Mouse (Mus musculus) embryonic facial prominence, embryonic 13.5 days (tissue): ENCODE data around the gene Nfya. TPM values are rescaled to one million over a fixed set of nuclear protein-coding genes. Genes with fewer than 3 reads are reported as not detected.

ENCODE experiments used
- ATAC-seq: fragments of 200-750 bp; cut with Nextera tagmentation; 2 replicates; pipeline ENCODE4 v1.8.0; 2017; ENCODE audit warnings: low read depth; ENCODE audit not compliant: insufficient number of reproducible peaks, insufficient read depth, low FRiP score, low TSS enrichment
- H3K27ac ChIP-seq: fragments of 300-500 bp; sonication (generic); 2 replicates; pipeline ENCODE4 v1.5.1; 2015; ENCODE audit warnings: moderate library complexity, mild to moderate bottlenecking, inconsistent platforms
- H3K27me3 ChIP-seq: fragments of 300-500 bp; sonication (generic); 2 replicates; pipeline ENCODE4 v1.6.1; 2015; ENCODE audit warnings: mild to moderate bottlenecking, inconsistent platforms
- H3K36me3 ChIP-seq: fragments of 300-500 bp; sonication (generic); 2 replicates; pipeline ENCODE4 v1.6.1; 2015; ENCODE audit warnings: mild to moderate bottlenecking, inconsistent platforms
- H3K4me1 ChIP-seq: fragments of 300-500 bp; sonication (generic); 2 replicates; pipeline ENCODE4 v1.6.1; 2015; ENCODE audit warnings: inconsistent platforms
- H3K4me2 ChIP-seq: fragments of 300-500 bp; sonication (generic); 2 replicates; pipeline ENCODE4 v1.6.1; 2015; ENCODE audit warnings: moderate library complexity, mild to moderate bottlenecking, inconsistent platforms
- H3K4me3 ChIP-seq: fragments of 300-500 bp; sonication (generic); 2 replicates; pipeline ENCODE4 v1.5.1; 2015; ENCODE audit warnings: mild to moderate bottlenecking, inconsistent platforms
- H3K9ac ChIP-seq: fragments of 300-500 bp; sonication (generic); 2 replicates; pipeline ENCODE4 v1.6.1; 2015; ENCODE audit warnings: mild to moderate bottlenecking, inconsistent platforms
- H3K9me3 ChIP-seq: fragments of 300-500 bp; sonication (generic); 2 replicates; pipeline ENCODE4 v1.6.1; 2016; ENCODE audit warnings: inconsistent platforms
- WGBS: fragments of 180-500 bp; shearing (Covaris S2); methylation state at CpG from one replicate; pipeline ENCODE4 v1.1.7; 2015; ENCODE audit warnings: mixed read lengths; 5-methylcytosine and 5-hydroxymethylcytosine counted together
- polyA plus RNA-seq: library from polyadenylated mRNA; unstranded; fragments of >200 nt; fragmentation: Nextera tagmentation; extraction: Ambion mirVana; gene quantifications from 2 replicates; pipeline ENCODE4 v1.2.1, GENCODE M21; 2015

Gene Nfya
- polyA plus RNA-seq, 1 experiment from 2014 or later: 16.0 TPM

DNA sequence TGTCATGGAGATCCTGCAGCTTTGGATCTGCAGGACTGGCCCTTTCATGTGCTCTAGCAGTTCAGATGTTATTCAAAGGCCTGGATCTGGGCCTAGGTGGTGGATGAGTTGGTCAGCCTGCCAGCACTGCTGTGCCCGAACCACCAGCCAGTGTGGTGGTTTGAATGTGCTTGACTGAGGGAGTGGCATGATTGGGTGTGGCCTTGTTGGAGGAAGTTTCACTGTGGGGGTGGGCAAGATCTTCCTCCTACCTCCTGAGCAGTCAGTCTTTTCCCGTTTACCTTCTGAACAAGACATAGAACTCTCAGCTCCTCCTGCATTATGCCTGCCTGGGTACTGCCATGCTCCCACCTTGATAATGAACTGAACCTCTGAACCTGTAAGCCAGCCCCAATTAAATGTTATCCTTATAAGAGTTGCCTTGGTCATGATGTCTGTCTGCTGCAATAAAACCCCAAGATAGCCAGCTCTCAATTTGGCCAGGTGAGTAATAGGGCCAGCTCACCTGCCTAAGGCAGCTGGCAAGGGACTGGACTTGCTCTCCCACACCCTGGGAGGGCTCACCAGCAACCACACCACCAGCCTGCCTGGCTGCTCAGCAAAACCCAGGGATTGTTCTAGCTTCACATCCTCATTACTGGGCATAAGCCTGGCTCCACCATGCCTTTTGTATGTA lies 23.8 kb downstream of the Nfya start:
- no peak for ATAC-seq
- no peak overlapping the region for H3K4me3 ChIP-seq
- H3K36me3 ChIP-seq: peaks cover 54% of the 10 kb centered on the region
- no peak overlapping the region for H3K27ac ChIP-seq
- no peak overlapping the region for H3K9ac ChIP-seq
- H3K4me2 ChIP-seq: no peak overlapping the region
- no peaks in the 10 kb centered on the region for H3K9me3 ChIP-seq
- H3K27me3 ChIP-seq: no peaks in the 10 kb centered on the region
- 76% methylated on average over 2 of the region's 2 CpGs for WGBS
- no peaks in the 10 kb centered on the region for H3K4me1 ChIP-seq

DNA sequence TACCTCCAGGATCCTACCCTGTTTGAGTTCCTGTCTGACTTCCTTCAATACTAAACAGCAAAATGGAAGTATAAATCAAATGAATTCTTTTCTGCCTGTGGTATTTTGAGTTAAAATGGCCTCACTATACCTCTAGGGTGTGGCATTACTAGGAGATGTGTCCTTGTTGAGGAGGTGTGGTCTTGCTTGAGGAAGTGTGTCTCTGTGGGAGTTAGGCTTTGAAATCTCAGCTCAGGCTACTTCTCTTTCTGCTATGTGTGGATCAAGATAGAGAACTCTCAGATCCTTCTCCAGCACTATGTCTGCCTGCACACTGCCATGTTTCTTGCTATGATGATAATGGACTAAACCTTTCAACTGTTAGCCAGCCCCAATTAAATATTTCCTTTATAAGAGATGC lies 30.7 kb downstream of the Nfya start:
- no peak for ATAC-seq
- H3K36me3 ChIP-seq: no peaks in the 10 kb centered on the region

DNA sequence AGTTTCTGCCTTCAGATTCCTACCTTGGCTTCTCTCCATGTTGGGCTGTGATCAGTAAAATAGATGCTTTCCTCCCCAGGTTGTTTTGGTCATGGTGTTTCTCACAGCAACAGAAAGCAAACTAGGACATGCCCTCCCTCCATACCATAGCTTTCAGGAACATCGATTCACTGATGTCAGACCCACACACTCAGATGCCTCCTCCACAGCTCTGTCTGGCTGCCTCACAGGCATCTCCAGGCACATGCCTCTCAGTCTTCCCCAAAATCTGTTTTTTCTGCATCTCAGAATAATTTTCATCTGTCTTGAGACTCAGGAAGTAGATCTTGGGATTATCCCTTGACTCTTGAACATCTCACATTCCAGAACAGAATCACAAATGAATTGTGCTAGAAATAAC lies 33.6 kb downstream of the Nfya start:
- no peaks in the 10 kb centered on the region for H3K4me1 ChIP-seq
- H3K9me3 ChIP-seq: no peaks in the 10 kb centered on the region

More for the DNA sequence above, 30.7 kb downstream of the Nfya start:
- Histone ChIP-seq H3K4me1 (no peaks in the 10 kb centered on the region), H3K27me3 (no peaks in the 10 kb centered on the region), H3K4me3 (no peak overlapping the region), H3K9ac (no peak overlapping the region), H3K4me2 (no peak overlapping the region), H3K27ac (no peak overlapping the region), H3K9me3 (no peaks in the 10 kb centered on the region)

DNA sequence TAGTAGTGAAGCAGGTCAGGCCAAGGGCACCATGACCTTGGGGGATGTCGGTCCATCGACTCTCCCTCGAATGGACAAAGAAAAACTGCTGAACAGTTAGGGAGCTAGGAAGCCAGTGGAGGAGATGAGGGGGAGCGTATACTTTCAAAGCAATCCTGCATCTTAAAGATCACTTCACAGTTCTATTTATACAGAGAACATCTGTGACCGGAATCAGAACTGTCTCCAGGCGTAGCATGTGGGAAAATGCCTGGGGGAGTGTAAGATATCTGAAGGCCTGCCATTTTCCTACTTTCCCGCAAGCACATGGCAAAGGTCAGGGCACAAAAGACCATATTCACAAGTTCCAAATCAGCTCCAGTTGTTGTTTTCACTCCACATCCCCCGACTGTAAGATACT lies 36.7 kb downstream of the Nfya start:
- no peak for ATAC-seq
- Histone ChIP-seq H3K27me3 (no peaks in the 10 kb centered on the region), H3K4me2 (no peak overlapping the region), H3K36me3 (no peaks in the 10 kb centered on the region), H3K4me3 (no peak overlapping the region), H3K27ac (no peak overlapping the region), H3K4me1 (no peaks in the 10 kb centered on the region), H3K9me3 (no peaks in the 10 kb centered on the region), H3K9ac (no peak overlapping the region)
- WGBS: 47% methylated on average over 8 of the region's 8 CpGs

More for the DNA sequence above, 33.6 kb downstream of the Nfya start:
- no peaks in the 10 kb centered on the region for H3K27me3 ChIP-seq
- H3K4me3 ChIP-seq: no peak overlapping the region
- no peak overlapping the region for H3K4me2 ChIP-seq
- no peaks in the 10 kb centered on the region for H3K36me3 ChIP-seq
- ATAC-seq: no peak
- H3K27ac ChIP-seq: no peak overlapping the region
- H3K9ac ChIP-seq: no peak overlapping the region
- 85% methylated on average over 1 of the region's 1 CpGs for WGBS

DNA sequence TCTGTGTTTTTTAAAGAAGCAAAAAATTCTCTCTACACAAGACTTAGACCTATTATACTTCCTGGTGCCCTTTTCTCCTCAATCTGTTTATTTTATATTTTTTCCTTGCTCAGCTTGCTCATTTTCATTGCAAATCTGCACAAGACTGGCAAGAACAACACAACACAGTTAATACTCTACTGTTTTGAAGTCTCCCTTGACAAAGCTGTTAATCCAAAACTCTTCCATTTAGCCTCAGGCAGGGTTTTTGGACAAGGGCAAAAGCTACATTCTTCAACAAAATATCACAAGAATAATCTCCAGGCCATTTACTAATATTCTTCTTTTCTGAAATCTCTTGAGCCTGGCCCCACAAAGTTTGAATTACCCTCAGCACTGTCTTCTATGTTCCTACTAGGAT lies 38.1 kb downstream of the Nfya start:
- Histone ChIP-seq H3K4me1 (no peaks in the 10 kb centered on the region), H3K9me3 (no peaks in the 10 kb centered on the region), H3K27me3 (no peaks in the 10 kb centered on the region), H3K4me2 (no peak overlapping the region), H3K9ac (no peak overlapping the region), H3K36me3 (no peaks in the 10 kb centered on the region), H3K27ac (no peak overlapping the region), H3K4me3 (no peak overlapping the region)
- no peak for ATAC-seq

DNA sequence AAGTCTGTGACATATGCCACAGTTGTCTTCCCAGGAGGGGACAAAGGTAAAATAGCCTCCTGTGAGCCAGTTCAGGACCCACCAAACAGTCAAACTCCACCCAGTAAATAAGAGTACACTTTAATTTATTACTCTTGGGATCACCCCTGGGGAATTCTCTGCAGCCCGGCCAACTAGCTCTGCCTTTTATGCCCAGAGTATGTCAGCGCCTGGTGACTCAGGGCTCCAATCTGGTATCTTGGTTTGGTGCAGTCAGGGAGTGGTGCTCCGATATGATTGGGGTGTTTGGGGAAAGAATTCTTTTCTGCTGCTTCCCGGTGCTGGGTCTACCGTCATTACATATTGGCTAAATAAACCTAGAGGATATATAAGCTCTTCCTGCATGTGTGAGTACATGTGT lies 42.9 kb downstream of the Nfya start:
- 86% methylated on average over 5 of the region's 5 CpGs for WGBS
- no peak overlapping the region for H3K4me2 ChIP-seq
- H3K4me3 ChIP-seq: no peak overlapping the region
- H3K9me3 ChIP-seq: no peaks in the 10 kb centered on the region
- no peaks in the 10 kb centered on the region for H3K36me3 ChIP-seq
- H3K27me3 ChIP-seq: no peaks in the 10 kb centered on the region
- H3K27ac ChIP-seq: no peak overlapping the region
- H3K4me1 ChIP-seq: no peaks in the 10 kb centered on the region
- ATAC-seq: no peak
- no peak overlapping the region for H3K9ac ChIP-seq

DNA sequence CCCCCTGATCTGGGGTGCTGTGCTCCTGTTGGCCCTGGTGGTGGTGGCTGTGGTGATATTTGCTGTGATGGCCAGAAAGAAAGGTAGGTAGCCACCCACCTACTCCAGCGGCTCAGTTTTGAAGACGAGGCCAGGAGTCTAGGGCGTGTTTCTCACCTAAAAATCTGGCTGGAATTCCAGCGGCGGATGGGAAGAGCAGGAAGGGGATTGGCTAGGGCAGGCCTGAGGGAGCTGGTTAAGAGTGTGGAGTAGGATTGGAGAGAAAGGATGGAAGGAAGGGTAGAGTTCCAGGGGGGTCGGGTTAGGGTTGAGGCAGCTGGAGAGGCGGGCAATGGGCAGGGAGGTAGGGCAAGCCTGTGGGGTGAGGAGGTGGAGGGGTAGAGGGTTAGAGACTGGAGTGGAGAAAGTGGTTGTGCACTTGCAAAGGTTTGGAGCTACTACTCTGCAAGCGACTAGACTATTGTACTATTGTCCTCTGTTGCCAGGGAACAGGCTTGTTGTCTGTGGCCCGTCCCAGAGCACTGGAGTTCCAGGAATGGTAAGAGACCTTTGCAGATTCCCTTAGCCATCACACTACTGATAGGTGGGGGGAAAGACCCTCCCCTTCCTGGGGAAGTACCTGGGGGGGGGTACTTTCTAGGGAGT lies 44.1 kb downstream of the Nfya start:
- WGBS: 79% methylated on average over 9 of the region's 9 CpGs
- no peaks in the 10 kb centered on the region for H3K27me3 ChIP-seq
- H3K9ac ChIP-seq: no peak overlapping the region
- no peak overlapping the region for H3K4me3 ChIP-seq
- no peak overlapping the region for H3K4me2 ChIP-seq
- H3K27ac ChIP-seq: no peak overlapping the region
- H3K4me1 ChIP-seq: no peaks in the 10 kb centered on the region
- H3K36me3 ChIP-seq: no peaks in the 10 kb centered on the region
- H3K9me3 ChIP-seq: no peaks in the 10 kb centered on the region
- no peak for ATAC-seq

DNA sequence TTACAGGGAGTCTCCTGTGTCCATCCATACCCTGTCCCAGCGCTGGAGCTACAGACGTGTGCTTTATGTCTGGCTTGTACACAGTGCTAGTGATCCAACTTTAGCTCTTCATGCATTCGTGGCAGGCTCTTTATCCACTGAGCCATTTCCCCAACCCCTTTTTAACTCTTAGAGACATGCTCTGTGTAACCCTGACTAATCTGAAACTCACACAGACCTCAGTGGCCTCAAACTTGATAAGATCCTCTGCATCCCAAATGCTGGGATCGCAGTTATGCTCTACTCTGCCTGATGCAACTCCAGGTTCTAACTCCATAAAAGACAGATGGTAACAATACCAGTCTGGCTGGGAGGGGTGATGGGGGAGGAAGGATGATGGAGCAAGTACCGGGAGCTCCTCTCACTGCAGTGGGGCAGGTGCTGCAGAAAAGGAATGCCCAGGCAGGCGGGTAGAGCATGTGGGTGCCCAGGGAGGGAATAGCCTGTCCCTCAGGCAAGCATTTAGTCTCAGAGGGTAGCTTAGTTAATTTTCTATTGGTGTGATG lies 46.2 kb downstream of the Nfya start:
- no peaks in the 10 kb centered on the region for H3K36me3 ChIP-seq
- no peak overlapping the region for H3K9ac ChIP-seq
- no peak overlapping the region for H3K27ac ChIP-seq
- no peaks in the 10 kb centered on the region for H3K9me3 ChIP-seq
- no peak overlapping the region for H3K4me2 ChIP-seq
- ATAC-seq: no peak
- WGBS: 63% methylated on average over 6 of the region's 6 CpGs
- no peak overlapping the region for H3K4me3 ChIP-seq
- H3K27me3 ChIP-seq: no peaks in the 10 kb centered on the region
- H3K4me1 ChIP-seq: no peaks in the 10 kb centered on the region

DNA sequence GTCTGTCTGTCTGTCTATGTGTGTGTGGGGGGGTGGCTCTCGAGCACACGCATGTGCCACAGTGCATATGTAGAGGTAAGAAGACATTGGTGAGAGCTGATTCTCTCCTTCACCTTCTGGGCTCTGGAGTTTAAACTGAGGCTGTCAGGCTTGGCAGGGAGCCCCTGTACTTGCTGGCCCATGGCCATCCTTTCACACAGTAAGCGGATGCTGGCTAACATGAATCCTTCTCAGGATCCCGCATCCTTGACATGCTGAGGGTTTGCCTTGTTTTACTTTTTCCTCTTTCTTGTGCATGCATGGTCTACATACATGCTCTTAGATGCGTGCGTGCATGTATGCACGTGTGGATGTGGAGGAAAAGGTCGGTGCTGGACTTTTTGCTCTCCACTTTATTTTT lies 46.7 kb downstream of the Nfya start:
- Histone ChIP-seq H3K27me3 (no peaks in the 10 kb centered on the region), H3K9me3 (no peaks in the 10 kb centered on the region), H3K27ac (no peak overlapping the region), H3K4me2 (no peak overlapping the region), H3K4me3 (no peak overlapping the region), H3K4me1 (no peaks in the 10 kb centered on the region), H3K9ac (no peak overlapping the region), H3K36me3 (no peaks in the 10 kb centered on the region)
- WGBS: 88% methylated on average over 8 of the region's 8 CpGs
- no peak for ATAC-seq

DNA sequence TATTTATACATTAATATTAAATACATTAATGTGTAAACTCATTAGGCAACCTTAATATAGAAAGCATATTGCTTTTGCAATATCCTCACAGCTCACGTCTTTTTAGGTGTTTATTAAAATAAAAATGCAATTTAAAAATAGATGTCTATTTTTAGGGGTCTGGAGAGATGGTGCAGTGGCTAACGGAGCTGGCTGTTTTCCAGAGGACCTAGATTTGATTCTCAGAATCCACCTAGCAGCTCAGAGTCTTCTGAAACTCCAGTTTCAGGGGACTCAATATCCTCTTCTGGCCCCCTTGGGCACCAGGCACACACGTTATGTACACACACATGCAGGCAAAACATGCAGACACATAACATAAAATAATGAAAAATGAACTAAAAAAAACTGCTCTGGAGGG lies 47.4 kb downstream of the Nfya start:
- no peak overlapping the region for H3K9ac ChIP-seq
- no peak for ATAC-seq
- H3K9me3 ChIP-seq: no peaks in the 10 kb centered on the region

DNA sequence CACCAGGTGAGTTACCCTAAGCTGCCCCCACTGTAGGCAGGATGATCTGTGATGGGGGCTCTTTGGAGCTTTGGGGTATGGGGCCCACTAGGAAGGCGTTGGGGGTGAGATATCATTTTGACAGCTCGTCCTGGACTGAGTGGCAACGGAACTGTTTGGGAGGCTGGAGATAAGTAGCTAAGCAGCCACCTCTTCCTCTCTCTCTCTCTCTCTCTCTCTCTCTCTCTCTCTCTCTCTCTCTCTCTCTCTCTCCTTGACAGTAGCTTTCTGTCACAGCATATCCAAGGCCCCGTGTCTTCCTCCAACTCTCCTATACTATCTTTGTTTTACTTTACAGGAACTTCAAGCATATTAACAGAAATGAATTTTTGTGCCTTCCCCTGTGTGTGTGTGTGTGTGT lies 49.2 kb downstream of the Nfya start:
- ATAC-seq: no peak
- H3K27ac ChIP-seq: no peak overlapping the region
- 74% methylated on average over 4 of the region's 4 CpGs for WGBS

More for the DNA sequence above, 47.4 kb downstream of the Nfya start:
- Histone ChIP-seq H3K4me3 (no peak overlapping the region), H3K27ac (no peak overlapping the region), H3K36me3 (no peaks in the 10 kb centered on the region), H3K27me3 (no peaks in the 10 kb centered on the region), H3K4me2 (no peak overlapping the region), H3K4me1 (no peaks in the 10 kb centered on the region)
- 81% methylated on average over 3 of the region's 3 CpGs for WGBS

DNA sequence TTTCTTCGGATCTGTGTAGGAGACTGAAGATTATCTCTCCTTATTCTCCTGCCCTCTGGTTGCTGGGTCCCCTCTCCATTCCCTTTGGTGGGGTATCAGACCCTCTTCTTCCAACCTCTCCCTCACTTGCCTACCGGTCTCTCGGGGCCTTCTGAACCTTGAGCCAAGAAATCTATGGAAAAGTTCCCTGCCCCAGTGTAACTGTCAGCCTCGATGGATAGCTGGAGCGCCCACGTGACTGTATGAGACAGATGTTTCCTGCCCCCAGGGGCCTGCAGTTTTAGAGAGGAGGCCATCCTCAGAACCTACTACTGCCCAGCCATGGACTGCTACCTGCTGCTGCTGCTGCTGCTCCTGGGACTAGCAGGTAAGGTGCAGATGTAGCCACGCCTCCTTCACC lies 50.1 kb downstream of the Nfya start, which contains the start of gene Treml1:
Treml1 (plus strand) TSS at position 301 of the 400 bp plus-strand sequence.
- no peak within 1 kb of the TSS for H3K27ac ChIP-seq
- 76% methylated on average over 7 of the region's 7 CpGs for WGBS
- no peak within 1 kb of the TSS for H3K4me3 ChIP-seq
- no peak for ATAC-seq
- H3K4me1 ChIP-seq: no peaks in the 10 kb centered on the region
- no peak within 1 kb of the TSS for H3K9ac ChIP-seq
- no peak within 1 kb of the TSS for H3K4me2 ChIP-seq
- no peaks in the 10 kb centered on the region for H3K9me3 ChIP-seq
- H3K27me3 ChIP-seq: no peaks in the 10 kb centered on the region
- H3K36me3 ChIP-seq: no peaks in the 10 kb centered on the region

More for the DNA sequence above, 49.2 kb downstream of the Nfya start:
- Histone ChIP-seq H3K9ac (no peak overlapping the region), H3K9me3 (no peaks in the 10 kb centered on the region), H3K4me2 (no peak overlapping the region), H3K4me3 (no peak overlapping the region), H3K27me3 (no peaks in the 10 kb centered on the region), H3K4me1 (no peaks in the 10 kb centered on the region), H3K36me3 (no peaks in the 10 kb centered on the region)
